Mouse (Mus musculus): Measurements from ENCODE around the gene Pakap. TPM values are rescaled to one million over a fixed set of nuclear protein-coding genes. Genes with fewer than 3 reads are reported as not detected.

The Pakap gene
- polyA plus RNA-seq, 1 experiment from 2014 or later: 1.7 TPM

DNA sequence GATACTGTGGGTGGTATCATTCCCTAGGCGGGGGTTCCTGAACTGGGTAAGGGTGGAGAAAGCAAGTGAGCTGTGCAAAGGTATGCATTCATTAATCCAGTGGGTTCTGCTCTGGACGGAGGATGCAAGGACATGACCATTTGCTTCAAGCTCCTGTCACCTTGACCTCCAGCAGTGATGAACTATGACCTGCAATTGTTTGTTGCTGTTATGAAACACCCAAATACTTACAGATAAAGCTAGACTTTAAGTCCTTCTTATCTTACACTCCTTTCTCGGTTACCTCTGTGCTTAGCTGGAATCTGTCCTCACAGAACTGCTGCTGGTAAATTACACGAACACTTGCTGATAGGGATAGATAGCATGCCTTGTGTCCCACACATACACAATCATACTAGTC is 372.7 kb downstream of the Pakap start:
- Histone ChIP-seq H3K36me3 (ENCODE audit: control insufficient read depth, insufficient read depth) (peaks cover 10% of the 10 kb centered on the region), H3K9ac (ENCODE audit: low read depth, low read length) (no peak overlapping the region), H3K4me2 (ENCODE audit: low read depth, low read length) (no peak overlapping the region), H3K9me3 (replicated peaks; ENCODE audit: control insufficient read depth, low read length) (no peaks in the 10 kb centered on the region), H3K4me1 (ENCODE audit: control insufficient read depth, low read depth, low read length) (no peaks in the 10 kb centered on the region), H3K4me3 (ENCODE audit: low read depth, low read length) (no peak overlapping the region), H3K27me3 (ENCODE audit: control insufficient read depth, insufficient read depth, low read depth, low read length) (no peaks in the 10 kb centered on the region), H3K27ac (ENCODE audit: low read length) (no peak overlapping the region)
- WGBS (ENCODE audit: insufficient replicate concordance): 53% methylated on average over 4 of the region's 4 CpGs
- ATAC-seq (ENCODE audit: low read depth): no peak

DNA sequence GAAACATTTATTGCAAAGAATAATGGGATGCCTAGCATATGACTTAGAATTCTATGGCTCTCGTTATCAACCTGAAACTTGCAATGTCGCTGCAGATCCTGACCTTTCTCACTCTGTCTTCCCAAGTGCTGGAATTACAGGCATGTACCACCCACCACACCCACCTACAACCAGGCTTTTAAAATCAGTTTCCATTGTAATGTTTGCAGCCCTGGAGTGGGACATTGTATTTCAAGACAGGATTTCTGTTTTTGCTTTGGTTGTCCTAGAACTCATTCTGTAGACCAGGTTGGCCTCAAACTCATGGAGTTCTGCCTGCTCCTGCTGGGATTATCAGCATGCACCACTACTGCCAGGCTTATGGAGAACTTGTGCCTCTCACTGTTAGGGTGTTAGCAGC is 374.9 kb downstream of the Pakap start:
- Histone ChIP-seq H3K4me3 (ENCODE audit: low read depth, low read length) (no peak overlapping the region), H3K27me3 (ENCODE audit: control insufficient read depth, insufficient read depth, low read depth, low read length) (no peaks in the 10 kb centered on the region), H3K4me2 (ENCODE audit: low read depth, low read length) (no peak overlapping the region), H3K9me3 (replicated peaks; ENCODE audit: control insufficient read depth, low read length) (no peaks in the 10 kb centered on the region), H3K36me3 (ENCODE audit: control insufficient read depth, insufficient read depth) (peaks cover 16% of the 10 kb centered on the region), H3K27ac (ENCODE audit: low read length) (no peak overlapping the region), H3K9ac (ENCODE audit: low read depth, low read length) (no peak overlapping the region), H3K4me1 (ENCODE audit: control insufficient read depth, low read depth, low read length) (no peaks in the 10 kb centered on the region)
- ATAC-seq (ENCODE audit: low read depth): no peak
- 75% methylated on average over 2 of the region's 2 CpGs for WGBS (ENCODE audit: insufficient replicate concordance)

Other genes with a start within 250 kb of the Pakap start
- 0.09 and 0.41 TPM in 2 replicates for gene Palm2, start 133.9 kb upstream of the Pakap start, polyA plus RNA-seq (2015; fragmentation: Nextera tagmentation; extraction: Ambion mirVana)
- gene Akap2, start 149.5 kb downstream of the Pakap start, polyA plus RNA-seq (2015; fragmentation: Nextera tagmentation; extraction: Ambion mirVana): 2.0 TPM in 2 replicates

All from liver, embryonic 16.5 days (tissue).